Mouse (Mus musculus): ENCODE results near the gene Slc7a11.
"Not testable (repeated sequence)": the region's sequence is repeated elsewhere in the genome, so short reads cannot be mapped to it uniquely, and the experiment has no call there.

DNA sequence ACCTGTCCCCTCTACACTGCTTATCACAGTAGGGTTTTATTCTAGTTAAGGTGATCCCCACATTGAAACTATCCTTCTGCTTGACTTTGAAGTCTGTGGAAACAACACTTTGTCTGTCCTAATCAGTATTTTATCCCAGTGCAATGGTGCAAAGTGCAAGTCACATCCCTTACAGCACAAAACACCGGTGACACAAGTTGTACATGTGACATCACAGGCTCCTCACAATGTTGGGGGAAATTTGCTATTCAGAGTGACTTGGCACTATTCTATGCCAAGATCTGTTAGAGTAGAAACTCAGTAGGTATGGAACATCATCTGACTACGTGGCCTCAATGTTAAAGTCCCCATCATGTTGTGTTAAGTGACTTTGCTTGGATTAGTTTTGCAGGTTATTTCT lies 7.0 kb downstream of the Slc7a11 start:
- TF ChIP-seq EP300 (optimal IDR thresholded peaks at IDR 0.05); CTCF (IDR thresholded peaks at IDR 0.05; ENCODE audit: low read depth): not testable (repeated sequence)
